Mouse (Mus musculus) cerebellum, adult (tissue): ENCODE data around the gene Prr22.
A peak's percentile ranks its signal among the peaks of the same experiment; 100 is the strongest.

Experiments used
- ATAC-seq: cut with Nextera tagmentation; 2 replicates; pipeline ENCODE4 v1.9.2; 2017; ENCODE audit warnings: mild to moderate bottlenecking, moderate library complexity, mixed read lengths; ENCODE audit not compliant: insufficient number of reproducible peaks, low FRiP score, low TSS enrichment

Prr22 gene

GRCm38 (mm10) chr17:56802065-56802464, 32.0 kb downstream of the Prr22 start:
- no peak for ATAC-seq

- ATAC-seq, result no peak
These were observed 34.9 kb downstream of the Prr22 start for GRCm38 (mm10) chr17:56804952-56805351.

DNA sequence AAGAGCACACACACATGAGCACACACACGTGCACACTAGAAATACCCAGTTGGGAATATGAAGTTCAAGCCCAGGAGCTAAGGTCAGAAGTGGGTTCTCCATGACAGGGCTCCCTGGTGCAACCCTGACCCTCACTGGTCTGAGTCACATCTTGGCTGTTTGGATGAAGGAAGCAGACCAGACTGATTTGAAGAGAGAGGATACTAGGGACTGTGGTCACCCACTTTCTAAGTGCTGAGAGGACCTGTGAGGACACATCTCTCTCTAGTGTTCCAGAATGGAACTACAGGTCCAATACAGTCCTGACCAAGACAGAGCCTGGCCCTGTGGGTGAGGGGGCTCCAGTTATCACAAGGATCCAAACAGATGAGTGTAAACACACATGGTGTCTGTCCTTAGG, 35.7 kb downstream of the Prr22 start:
- no peak for ATAC-seq

- peak; percentile 80 for ATAC-seq
These were observed 38.5 kb downstream of the Prr22 start for GRCm38 (mm10) chr17:56808518-56808917.

- ATAC-seq, result 0 out of 2 replicates have a peak, but pooled peaks have one; percentile 40
These were observed 40.2 kb downstream of the Prr22 start for GRCm38 (mm10) chr17:56810245-56810644.

DNA sequence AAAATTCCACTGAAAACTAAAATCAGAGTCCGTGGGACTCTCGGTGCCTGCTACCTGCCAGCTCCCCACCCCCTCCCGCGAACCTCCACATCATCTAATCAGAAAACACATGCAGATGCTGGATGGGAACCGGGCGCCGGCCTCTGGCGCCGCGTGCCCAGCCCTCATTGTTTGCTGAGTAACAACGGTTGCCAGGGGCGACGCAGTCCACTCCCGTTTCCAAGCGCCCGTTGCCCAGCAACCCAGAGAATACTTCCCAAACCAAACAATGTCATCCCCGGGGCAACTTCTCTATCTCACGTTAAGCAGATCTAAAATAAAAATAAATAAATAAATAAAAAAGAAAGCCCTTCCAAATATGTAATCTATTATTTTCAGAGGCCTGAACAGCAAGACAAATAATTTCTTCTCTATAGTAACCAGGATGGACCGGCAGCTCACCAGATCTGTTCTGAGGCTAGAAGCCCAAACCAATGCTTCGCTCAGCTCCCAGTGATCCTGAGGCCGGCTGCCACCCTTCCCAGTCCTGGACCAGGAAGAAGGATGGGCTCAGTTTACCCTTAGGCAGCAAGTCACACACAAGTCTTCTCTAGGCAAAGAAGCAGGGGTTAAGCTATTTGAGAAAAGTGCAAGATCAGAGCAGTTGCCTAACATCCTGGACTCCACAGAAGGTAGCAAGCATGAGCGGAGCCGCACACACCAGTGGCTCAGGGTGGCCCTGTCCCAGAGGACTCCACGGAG, 44.4 kb downstream of the Prr22 start:
- no peak for ATAC-seq

- ATAC-seq, result no peak
These were observed 45.0 kb downstream of the Prr22 start for GRCm38 (mm10) chr17:56815057-56815345.

- no peak for ATAC-seq
These were observed 48.1 kb downstream of the Prr22 start for GRCm38 (mm10) chr17:56818067-56818636.

GRCm38 (mm10) chr17:56819032-56819545, 49.0 kb downstream of the Prr22 start:
- no peak for ATAC-seq

DNA sequence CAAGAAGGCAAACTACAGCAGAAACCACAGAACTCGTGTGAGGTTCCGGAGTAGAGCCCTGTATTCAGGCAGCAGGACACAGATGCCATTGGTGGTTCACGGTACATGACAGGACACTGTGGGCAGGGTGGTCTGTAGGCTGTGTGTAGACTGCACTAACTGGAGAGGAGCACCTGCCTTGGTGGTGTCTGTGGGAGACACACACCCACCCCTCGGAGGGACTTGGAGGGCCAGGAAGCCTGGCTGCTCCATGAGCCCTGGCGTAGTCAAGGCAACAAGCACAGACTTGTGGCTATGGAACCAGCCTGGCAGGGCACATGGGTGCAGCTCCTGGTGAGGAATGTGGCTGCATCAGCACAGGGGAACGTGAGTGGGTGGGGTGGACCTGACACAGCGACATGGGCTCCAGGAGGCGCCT, 49.7 kb downstream of the Prr22 start:
- ATAC-seq, result no peak
